In the genomic region with DNA sequence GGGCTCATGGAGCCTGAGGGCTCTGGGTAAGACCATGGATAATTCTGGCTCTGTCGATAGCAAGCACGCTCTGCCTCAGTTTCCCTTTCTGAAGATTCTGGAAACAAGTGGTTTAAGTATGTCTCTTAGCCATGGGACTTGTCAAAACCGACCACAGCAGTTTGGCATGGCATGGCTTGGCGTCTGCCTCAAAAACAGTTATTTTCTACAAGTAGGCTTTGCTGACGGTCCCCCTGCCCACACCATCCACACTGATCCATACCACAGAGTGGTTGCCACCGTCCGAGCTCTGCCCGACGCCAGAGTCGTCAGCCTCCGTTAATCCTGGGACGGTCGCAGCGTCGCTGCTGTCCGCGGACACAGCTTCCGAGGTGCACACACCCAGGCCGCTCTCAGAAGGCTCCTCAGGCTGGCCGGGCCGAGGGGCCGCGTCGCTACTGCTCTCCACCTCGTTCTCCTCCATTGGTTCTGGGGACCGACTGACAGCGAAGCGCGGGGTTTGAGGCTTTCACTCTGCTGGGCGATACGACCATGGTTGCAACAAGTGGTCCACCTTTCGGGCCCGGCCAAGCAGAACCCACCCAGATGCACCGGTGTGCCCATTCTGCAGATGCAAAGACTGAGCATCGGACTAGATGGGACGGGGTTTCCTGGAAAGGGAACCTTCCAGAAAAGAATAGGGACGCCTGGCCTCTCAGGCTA, we compare ENCODE assay signal across 8 mouse cellular contexts. TPM values are rescaled to one million over a fixed set of nuclear protein-coding genes. Genes with fewer than 3 reads are reported as not detected.
DNase-seq lines count a peak whose midpoint lies in the region; ATAC-seq and TF ChIP-seq lines count a peak whose summit lies in the region.

No protein-coding gene starts in this region.

- H3K27ac ChIP-seq in kidney, postnatal 0 days, result peak overlapping the region; percentile 94
- H3K27ac ChIP-seq in forebrain, postnatal 0 days (ENCODE audit: low read depth, low read length), result peak overlapping the region; percentile 97
- peak overlapping the region; percentile 93 for H3K27ac ChIP-seq in liver, embryonic 13.5 days

- WGBS in kidney, postnatal 0 days, result 5% methylated on average over 37 of the region's 37 CpGs
- 6% methylated on average over 37 of the region's 37 CpGs for WGBS in forebrain, postnatal 0 days
- WGBS in liver, embryonic 13.5 days (ENCODE audit: insufficient replicate concordance), result 2% methylated on average over 37 of the region's 37 CpGs

- no peaks in the 10 kb centered on the region for H3K27me3 ChIP-seq in kidney, postnatal 0 days (ENCODE audit: insufficient read depth, low read length)
- H3K27me3 ChIP-seq in forebrain, postnatal 0 days (ENCODE audit: insufficient read depth, low read length), result no peaks in the 10 kb centered on the region
- no peaks in the 10 kb centered on the region for H3K27me3 ChIP-seq in liver, embryonic 13.5 days

- H3K4me2 ChIP-seq in kidney, postnatal 0 days (ENCODE audit: low read length), result peak overlapping the region; percentile 82
- H3K4me2 ChIP-seq in forebrain, postnatal 0 days (ENCODE audit: low read depth), result peak overlapping the region; percentile 74
- peak overlapping the region; percentile 82 for H3K4me2 ChIP-seq in liver, embryonic 13.5 days

- DNase-seq in kidney, postnatal 0 days (ENCODE audit: low spot score), result no peak
- no peak for DNase-seq in kidney, postnatal 4 days
- peak; percentile 38 for DNase-seq in c-Kit-positive CD71-positive TER-119-negative erythroid progenitor cells, embryonic 14.5 days (ENCODE audit: low read depth)
- DNase-seq in forebrain, postnatal 0 days, result no peak
- no peak for DNase-seq in liver, embryonic 13.5 days
- no peak for DNase-seq in retina, embryonic 14.5 days (ENCODE audit: low spot score)
- no peak for DNase-seq in frontal cortex, adult 2 months (ENCODE audit: extremely low spot score in 1 of 2, low spot score in 1 of 2)
- DNase-seq in ovary, postnatal 10 days (ENCODE audit: low spot score), result no peak

- H3K36me3 ChIP-seq in kidney, postnatal 0 days (ENCODE audit: insufficient read depth, low read length), result peaks cover 33% of the 10 kb centered on the region
- H3K36me3 ChIP-seq in forebrain, postnatal 0 days (ENCODE audit: insufficient read depth), result peaks cover 36% of the 10 kb centered on the region
- H3K36me3 ChIP-seq in liver, embryonic 13.5 days, result peaks cover 39% of the 10 kb centered on the region

- H3K9ac ChIP-seq in kidney, postnatal 0 days (ENCODE audit: low read depth, low read length), result peak overlapping the region; percentile 77
- H3K9ac ChIP-seq in forebrain, postnatal 0 days, result peak overlapping the region; percentile 97
- H3K9ac ChIP-seq in liver, embryonic 13.5 days, result peak overlapping the region; percentile 95

- H3K4me1 ChIP-seq in kidney, postnatal 0 days (replicated peaks; ENCODE audit: insufficient read depth, low read length), result peaks cover 16% of the 10 kb centered on the region; the same call in 1 of the 2 replicates
- no peaks in the 10 kb centered on the region; the same call in 1 of the 2 replicates for H3K4me1 ChIP-seq in forebrain, postnatal 0 days (ENCODE audit: insufficient read depth)
- peaks cover 44% of the 10 kb centered on the region for H3K4me1 ChIP-seq in liver, embryonic 13.5 days (replicated peaks)

- H3K4me3 ChIP-seq in kidney, postnatal 0 days (replicated peaks; ENCODE audit: low read depth, low read length), result peak overlapping the region; percentile 77
- peak overlapping the region; percentile 80 for H3K4me3 ChIP-seq in forebrain, postnatal 0 days (ENCODE audit: low read depth, low read length)
- peak overlapping the region; percentile 91 for H3K4me3 ChIP-seq in liver, embryonic 13.5 days (replicated peaks)

- TF ChIP-seq CTCF in kidney, postnatal 0 days (IDR thresholded peaks at IDR 0.05; ENCODE audit: low read depth), result no peak
- TF ChIP-seq CTCF in forebrain, postnatal 0 days (IDR thresholded peaks at IDR 0.05; ENCODE audit: low read depth), result no peak

- ATAC-seq in kidney, postnatal 0 days (replicated peaks; ENCODE audit: low FRiP score, low read depth), result 0 out of 2 replicates have a peak, but pooled peaks have one; percentile 0
- ATAC-seq in forebrain, postnatal 0 days, result peak; percentile 10
- peak; percentile 51 for ATAC-seq in liver, embryonic 13.5 days (ENCODE audit: low read depth)

- 0 out of 2 replicates have a peak, but pooled peaks cover 4% of the 10 kb centered on the region for H3K9me3 ChIP-seq in kidney, postnatal 0 days (replicated peaks; ENCODE audit: low read length)
- no peaks in the 10 kb centered on the region for H3K9me3 ChIP-seq in forebrain, postnatal 0 days (ENCODE audit: low read length)
- peaks cover 13% of the 10 kb centered on the region for H3K9me3 ChIP-seq in liver, embryonic 13.5 days (replicated peaks)

RNA-seq across cellular contexts. Expression of a gene that starts 1.0 kb away (rescaled TPM):
- polyA plus RNA-seq in kidney, postnatal 0 days (2015; fragmentation: Nextera tagmentation; extraction: Ambion mirVana), result 7.5 and 7.6 TPM in 2 replicates
- total RNA-seq in forebrain, postnatal 0 days (2014; rRNA removed), result 20.9 and 26.0 TPM in 2 replicates
- polyA plus RNA-seq in forebrain, postnatal 0 days (2015; fragmentation: Nextera tagmentation; extraction: Ambion mirVana), result 10.0 and 11.2 TPM in 2 replicates
- polyA plus RNA-seq in liver, embryonic 13.5 days (2015; fragmentation: Nextera tagmentation; extraction: Ambion mirVana), result 5.4 and 6.1 TPM in 2 replicates
- 31.6 and 34.6 TPM in 2 replicates for polyA plus RNA-seq in frontal cortex, adult 2 months (2012; rRNA removed)

RNA-seq across cellular contexts. Expression of a gene that starts 30.1 kb away (rescaled TPM):
- polyA plus RNA-seq in kidney, postnatal 0 days (2015; fragmentation: Nextera tagmentation; extraction: Ambion mirVana), result 1.7 and 1.9 TPM in 2 replicates
- total RNA-seq in forebrain, postnatal 0 days (2014; rRNA removed), result 5.3 and 14.2 TPM in 2 replicates
- 5.3 and 8.3 TPM in 2 replicates for polyA plus RNA-seq in forebrain, postnatal 0 days (2015; fragmentation: Nextera tagmentation; extraction: Ambion mirVana)
- polyA plus RNA-seq in liver, embryonic 13.5 days (2015; fragmentation: Nextera tagmentation; extraction: Ambion mirVana), result 1.1 and 1.2 TPM in 2 replicates
- polyA plus RNA-seq in frontal cortex, adult 2 months (2012; rRNA removed), result 1.2 and 1.3 TPM in 2 replicates

RNA-seq across cellular contexts. Expression of a gene that starts 31.4 kb away (rescaled TPM):
- polyA plus RNA-seq in kidney, postnatal 0 days (2015; fragmentation: Nextera tagmentation; extraction: Ambion mirVana), result 70.0 and 76.5 TPM in 2 replicates
- total RNA-seq in forebrain, postnatal 0 days (2014; rRNA removed), result 67.3 and 82.2 TPM in 2 replicates
- 104 and 115 TPM in 2 replicates for polyA plus RNA-seq in forebrain, postnatal 0 days (2015; fragmentation: Nextera tagmentation; extraction: Ambion mirVana)
- 45.5 and 48.3 TPM in 2 replicates for polyA plus RNA-seq in liver, embryonic 13.5 days (2015; fragmentation: Nextera tagmentation; extraction: Ambion mirVana)
- polyA plus RNA-seq in frontal cortex, adult 2 months (2012; rRNA removed), result 47.4 and 47.7 TPM in 2 replicates

RNA-seq across cellular contexts. Expression of a gene that starts 50.1 kb away (rescaled TPM):
- 0.68 and 0.74 TPM in 2 replicates for polyA plus RNA-seq in kidney, postnatal 0 days (2015; fragmentation: Nextera tagmentation; extraction: Ambion mirVana)
- total RNA-seq in forebrain, postnatal 0 days (2014; rRNA removed), result 83.2 and 139 TPM in 2 replicates
- 24.5 and 41.6 TPM in 2 replicates for polyA plus RNA-seq in forebrain, postnatal 0 days (2015; fragmentation: Nextera tagmentation; extraction: Ambion mirVana)
- 0.17 and 0.18 TPM in 2 replicates for polyA plus RNA-seq in liver, embryonic 13.5 days (2015; fragmentation: Nextera tagmentation; extraction: Ambion mirVana)
- polyA plus RNA-seq in frontal cortex, adult 2 months (2012; rRNA removed), result 345 and 356 TPM in 2 replicates

RNA-seq across cellular contexts. Expression of a gene that starts 53.0 kb away (rescaled TPM):
- polyA plus RNA-seq in kidney, postnatal 0 days (2015; fragmentation: Nextera tagmentation; extraction: Ambion mirVana), result 43.9 and 45.4 TPM in 2 replicates
- total RNA-seq in forebrain, postnatal 0 days (2014; rRNA removed), result 28.2 and 43.4 TPM in 2 replicates
- polyA plus RNA-seq in forebrain, postnatal 0 days (2015; fragmentation: Nextera tagmentation; extraction: Ambion mirVana), result 67.9 and 80.7 TPM in 2 replicates
- polyA plus RNA-seq in liver, embryonic 13.5 days (2015; fragmentation: Nextera tagmentation; extraction: Ambion mirVana), result 7.7 and 8.3 TPM in 2 replicates
- polyA plus RNA-seq in frontal cortex, adult 2 months (2012; rRNA removed), result 154 and 170 TPM in 2 replicates

Comparison
In these comparisons a context has a peak if more than half of its experiments do, and no peak if none do; other contexts are left out.
1. ATAC-seq: peak in every context shown above with its lines; median percentile 51 in liver, embryonic 13.5 days; 10 in forebrain, postnatal 0 days; 0 in kidney, postnatal 0 days.